Mouse (Mus musculus): ENCODE results near the gene Lhx2.

Lhx2 gene

DNA sequence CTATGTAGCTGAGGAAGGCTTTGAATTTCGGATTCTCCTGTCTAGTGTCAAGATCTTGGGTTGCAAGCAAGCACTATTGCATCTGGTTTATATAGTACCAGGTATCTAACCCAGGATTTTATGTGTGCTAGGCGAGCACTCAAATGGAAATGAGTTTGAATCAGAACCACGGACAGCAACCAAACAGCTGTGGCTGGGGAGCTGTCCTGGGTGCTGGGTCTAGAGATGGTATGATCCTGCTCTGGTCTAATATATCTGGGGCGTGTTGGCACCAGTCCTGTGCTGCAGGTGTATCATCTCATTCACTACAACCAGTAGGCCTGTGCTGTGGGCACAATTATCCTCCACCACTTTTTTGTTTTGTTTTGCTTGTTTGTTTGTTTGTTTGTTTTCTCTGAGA lies 78.9 kb downstream of the Lhx2 start:
- DNase-seq, result peak in 1 of 2 experiments; percentile 6

Measured in lung, adult 18-20 months (tissue).